Mouse (Mus musculus): ENCODE measurements around the gene Mxra7.

DNA sequence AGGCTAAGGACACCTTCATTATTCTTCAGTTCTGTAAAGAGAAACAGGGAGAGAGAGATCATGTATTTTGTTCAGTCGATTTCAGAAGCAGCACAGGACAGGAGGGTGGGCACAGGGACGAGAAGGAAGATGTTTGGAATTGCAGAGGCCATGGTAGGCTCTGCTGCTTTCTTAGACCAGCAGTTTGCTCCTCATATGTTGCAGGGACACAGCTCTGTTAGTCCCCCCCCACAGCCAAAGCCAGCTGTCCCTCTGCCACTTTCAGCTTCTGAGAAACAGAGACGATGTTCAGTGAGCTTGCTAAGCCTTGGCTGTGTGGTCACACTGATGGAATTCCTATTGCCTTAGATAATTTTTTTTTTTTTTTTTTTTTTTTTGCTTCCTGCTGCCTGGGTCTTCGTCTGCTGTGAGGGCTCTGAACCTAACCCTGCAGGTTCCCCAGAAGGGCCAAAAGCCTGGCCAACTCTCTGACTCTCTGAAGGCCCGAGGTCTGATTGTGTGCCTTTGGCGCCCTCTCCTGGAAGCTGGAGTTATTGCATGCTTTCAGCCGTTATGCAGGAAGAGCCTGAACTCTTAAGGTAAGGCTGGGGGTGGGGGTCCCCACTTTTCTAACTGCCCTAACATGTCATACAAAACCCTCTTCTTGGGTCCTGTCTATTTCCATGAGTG lies 19.8 kb downstream of the Mxra7 start:
- peak; percentile 91 for TF ChIP-seq CTCF (IDR thresholded peaks at IDR 0.05; ENCODE audit: extremely low read depth, insufficient read depth, low read length)
- no peak for TF ChIP-seq POLR2A (IDR thresholded peaks at IDR 0.05; ENCODE audit: extremely low read depth, insufficient read depth, low read length)
